Mouse (Mus musculus): ENCODE measurements around the gene Tbcb. TPM values are rescaled to one million over a fixed set of nuclear protein-coding genes. Genes with fewer than 3 reads are reported as not detected.
"Not testable (repeated sequence)": the region's sequence is repeated elsewhere in the genome, so short reads cannot be mapped to it uniquely, and the experiment has no call there.

The Tbcb gene
- total RNA-seq, 2 experiments from 2014 or later, result 84.3 to 85.1 TPM

GRCm38 (mm10) chr7:30224206-30224605, 7.9 kb downstream of the Tbcb start:
- no peak for DNase-seq (ENCODE audit: low spot score in 2 of 2)

GRCm38 (mm10) chr7:30222205-30222604, 9.9 kb downstream of the Tbcb start:
- no peak for DNase-seq (ENCODE audit: low spot score in 2 of 2)

- DNase-seq (ENCODE audit: low spot score in 2 of 2), result no peak
These were observed 10.6 kb downstream of the Tbcb start for GRCm38 (mm10) chr7:30221433-30221832.

- DNase-seq (ENCODE audit: low spot score in 2 of 2), result no peak
These were observed 12.1 kb downstream of the Tbcb start for GRCm38 (mm10) chr7:30220008-30220356.

DNA sequence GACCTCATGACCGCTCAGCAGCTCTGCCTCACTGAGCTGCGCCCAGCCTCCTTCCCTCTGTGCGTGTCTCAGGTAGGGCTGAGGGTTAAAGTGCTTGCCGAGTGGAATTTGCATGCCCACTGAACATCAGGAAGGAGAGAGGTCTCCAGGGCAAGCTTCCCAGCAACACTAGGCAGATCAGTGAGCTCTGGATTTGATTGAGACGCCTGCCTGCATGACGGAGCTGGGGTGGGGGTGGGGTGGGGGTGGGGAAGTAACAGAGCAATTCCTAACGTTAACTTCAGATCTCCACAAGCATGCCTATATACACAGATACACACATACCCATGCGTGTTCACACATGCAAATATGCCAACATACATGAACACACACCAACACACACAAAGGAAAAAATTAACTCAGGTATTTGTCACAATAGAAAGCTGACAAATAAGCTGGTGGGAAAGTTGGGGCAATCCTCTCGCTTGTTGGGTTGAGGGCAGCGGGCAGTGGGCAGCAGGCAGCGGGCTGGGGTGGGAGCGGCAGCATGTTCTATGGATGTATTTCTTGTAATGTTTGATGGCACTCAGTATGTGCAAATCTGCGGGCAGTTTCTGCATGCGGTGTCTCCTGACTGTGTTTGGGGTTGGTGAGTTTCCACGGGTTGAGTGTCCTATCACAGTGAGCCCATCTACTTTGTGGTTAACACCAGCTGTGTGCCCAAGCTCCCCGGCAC, 12.6 kb downstream of the Tbcb start:
- no peak for DNase-seq (ENCODE audit: low spot score in 2 of 2)

DNA sequence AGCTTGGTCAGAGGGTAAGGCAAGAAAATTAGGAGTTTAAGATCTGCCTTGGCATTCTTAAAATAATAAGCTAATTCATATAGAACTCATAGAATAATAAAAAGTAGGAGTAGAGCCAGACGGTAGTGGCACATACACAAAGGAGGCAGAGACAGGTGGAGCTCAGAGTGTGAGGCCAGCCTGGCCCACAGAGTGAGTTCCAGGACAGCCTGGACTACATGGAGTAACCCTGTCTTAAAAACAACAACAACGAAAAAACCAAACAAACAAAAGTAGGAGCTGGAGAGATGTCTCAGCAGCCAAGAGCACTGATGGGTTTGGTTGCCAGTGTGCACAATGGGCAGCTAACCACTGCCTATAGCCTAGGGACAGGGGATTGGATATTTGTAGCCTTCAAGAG, 14.8 kb downstream of the Tbcb start:
- DNase-seq (ENCODE audit: low spot score in 2 of 2), result no peak

- no peak for DNase-seq (ENCODE audit: low spot score in 2 of 2)
These were observed 15.3 kb downstream of the Tbcb start for GRCm38 (mm10) chr7:30216723-30217151.

DNA sequence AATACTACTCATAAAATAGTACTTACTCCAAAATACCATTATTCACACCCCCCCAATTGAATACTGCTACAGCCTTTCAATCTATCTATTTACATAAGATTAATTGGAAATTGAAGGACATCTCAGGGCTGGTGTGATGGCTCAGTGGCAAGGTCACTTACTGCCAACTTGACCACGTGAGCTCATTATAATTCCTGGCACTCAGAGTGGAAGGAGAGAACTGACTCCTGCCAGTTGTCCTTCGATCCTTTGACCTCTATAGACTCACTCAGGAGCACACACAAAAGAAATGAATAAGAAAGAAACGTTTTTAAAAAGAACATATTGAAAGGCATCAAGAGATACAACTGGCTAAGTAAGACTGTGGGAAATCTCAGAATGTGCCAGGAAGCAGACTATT, 16.2 kb downstream of the Tbcb start:
- no peak for DNase-seq (ENCODE audit: low spot score in 2 of 2)

- no peak for DNase-seq (ENCODE audit: low spot score in 2 of 2)
These were observed 18.2 kb downstream of the Tbcb start for GRCm38 (mm10) chr7:30213881-30214280.

DNA sequence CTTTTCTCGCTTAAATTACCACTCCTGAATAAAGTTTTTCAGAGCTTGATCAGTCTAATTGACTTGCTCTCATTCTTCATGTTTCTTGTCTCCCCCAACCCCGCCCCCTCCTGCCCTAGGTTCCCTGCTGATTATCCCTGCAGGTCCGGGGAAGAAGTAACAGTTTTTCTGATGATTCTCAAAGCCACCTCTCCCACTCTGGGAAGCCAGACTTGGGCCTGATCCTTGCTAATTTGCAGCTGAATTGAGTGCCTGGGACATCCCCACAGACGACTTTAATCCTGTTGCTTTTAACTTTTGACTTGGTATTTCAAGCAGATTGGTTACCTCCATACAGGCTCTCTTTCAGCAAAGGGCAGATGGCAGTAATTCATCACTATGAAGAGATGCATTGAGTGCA, 21.0 kb downstream of the Tbcb start:
- DNase-seq (ENCODE audit: low spot score in 2 of 2), result no peak

DNA sequence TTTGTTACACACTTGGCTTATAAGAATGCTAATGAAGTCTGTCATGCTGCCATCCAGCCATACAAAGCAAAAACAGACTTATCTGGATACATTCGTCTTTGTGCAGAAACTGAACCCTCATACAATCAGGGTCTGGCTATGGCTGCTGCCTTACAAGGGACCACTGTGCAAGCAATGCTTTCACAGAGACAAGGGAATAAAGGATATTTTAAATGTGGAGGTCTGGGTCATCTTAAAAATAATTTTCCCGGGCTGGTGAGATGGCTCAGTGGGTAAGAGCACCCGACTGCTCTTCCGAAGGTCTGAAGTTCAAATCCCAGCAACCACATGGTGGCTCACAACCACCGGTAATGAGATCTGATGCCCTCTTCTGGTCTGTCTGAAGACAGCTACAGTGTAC, 25.7 kb downstream of the Tbcb start:
- not testable (repeated sequence) for DNase-seq (ENCODE audit: low spot score in 2 of 2)

DNA sequence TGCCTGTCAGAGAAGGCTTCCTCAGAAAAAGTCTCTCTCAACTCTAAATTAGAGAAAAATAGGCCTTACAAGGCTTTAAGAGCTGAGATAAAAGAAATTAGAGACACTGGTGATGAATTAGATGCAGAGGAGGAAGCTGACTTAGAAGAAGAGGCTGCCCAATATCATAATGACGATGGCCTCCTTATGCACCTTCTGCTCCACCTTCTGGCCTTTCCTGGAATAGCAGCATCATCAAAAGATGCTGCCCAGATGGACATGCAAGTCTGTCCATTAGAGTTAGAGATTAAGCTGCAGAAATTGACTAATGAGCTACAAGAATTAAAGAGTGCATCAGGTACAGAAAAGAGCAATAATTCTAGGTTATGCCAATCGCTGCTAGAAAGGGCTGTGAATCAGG, 26.7 kb downstream of the Tbcb start:
- no peak for DNase-seq (ENCODE audit: low spot score in 2 of 2)

DNA sequence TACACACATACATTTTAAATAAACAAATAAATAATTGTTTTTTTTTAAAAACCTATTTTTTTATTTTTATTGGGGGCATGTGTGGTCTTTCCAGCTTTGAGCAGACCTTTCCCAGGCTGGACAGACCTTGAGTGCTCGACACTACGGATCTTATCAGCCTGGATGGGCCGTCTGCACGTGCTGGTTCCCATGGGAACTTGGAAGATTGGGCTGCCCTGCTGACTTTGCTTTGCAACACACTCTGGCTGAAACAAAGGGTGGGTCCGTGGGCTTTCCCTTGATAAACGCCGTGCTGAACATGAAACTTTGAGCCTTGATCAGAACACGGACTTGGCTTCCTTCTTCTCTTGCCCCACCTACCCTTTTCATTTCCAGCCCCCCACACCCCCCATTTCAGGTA, 27.7 kb downstream of the Tbcb start:
- DNase-seq (ENCODE audit: low spot score in 2 of 2), result no peak

DNA sequence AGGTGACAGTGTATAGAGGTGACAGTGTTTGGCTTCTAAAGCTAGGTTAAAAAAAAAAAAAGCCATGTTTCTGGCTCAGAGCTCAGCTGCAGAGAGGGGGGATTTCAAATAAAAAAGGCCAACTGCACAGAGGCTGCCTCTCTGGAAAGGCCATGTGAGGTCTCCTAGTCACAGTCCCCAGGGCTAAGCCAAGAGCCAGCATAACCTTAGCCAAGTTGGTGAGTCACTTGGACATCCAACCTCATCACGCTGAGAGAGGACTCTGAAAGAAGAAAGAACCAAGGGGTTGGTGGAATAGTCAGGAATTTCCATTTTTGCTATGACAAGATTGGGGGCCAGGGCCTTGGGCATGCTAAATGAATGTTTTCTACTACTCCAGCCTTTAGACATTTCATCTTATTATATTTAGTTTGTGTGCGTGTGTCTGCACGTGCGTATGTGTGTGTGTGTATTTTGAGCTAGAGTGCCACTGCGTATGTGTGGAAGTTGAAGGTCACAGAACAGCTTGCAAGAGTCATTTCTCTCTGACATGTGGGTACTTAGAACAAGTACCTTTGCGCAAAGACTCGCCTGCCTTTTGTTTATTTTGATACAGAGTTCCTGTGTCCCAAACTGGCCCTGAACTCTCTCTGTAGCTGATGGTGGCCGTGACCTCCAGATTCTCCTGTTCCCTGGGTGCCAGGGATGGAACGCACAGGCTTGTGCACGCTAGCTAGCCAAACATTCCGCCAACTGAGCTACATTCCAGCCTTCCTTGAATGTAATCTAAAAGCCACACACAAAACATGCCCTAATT, 29.0 kb downstream of the Tbcb start:
- no peak for DNase-seq (ENCODE audit: low spot score in 2 of 2)

DNA sequence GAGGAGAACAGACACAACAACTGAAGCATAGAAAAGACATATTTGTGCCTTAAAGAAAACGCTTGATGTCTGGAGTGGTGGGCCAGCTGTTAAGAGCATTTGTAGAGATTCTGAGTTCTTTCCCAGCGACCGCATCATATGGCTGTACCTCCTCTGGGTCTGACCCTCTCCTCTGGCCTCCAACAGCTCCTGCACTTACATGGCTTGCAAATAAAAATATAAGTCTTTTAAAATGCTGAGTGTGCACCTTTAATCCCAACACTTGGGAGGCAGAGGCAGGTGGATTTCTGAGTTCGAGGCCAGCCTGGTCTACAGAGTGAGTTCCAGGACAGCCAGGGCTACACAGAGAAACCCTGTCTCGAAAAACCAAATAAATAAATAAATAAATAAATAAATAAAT, 31.4 kb downstream of the Tbcb start:
- not testable (repeated sequence) for DNase-seq (ENCODE audit: low spot score in 2 of 2)

DNA sequence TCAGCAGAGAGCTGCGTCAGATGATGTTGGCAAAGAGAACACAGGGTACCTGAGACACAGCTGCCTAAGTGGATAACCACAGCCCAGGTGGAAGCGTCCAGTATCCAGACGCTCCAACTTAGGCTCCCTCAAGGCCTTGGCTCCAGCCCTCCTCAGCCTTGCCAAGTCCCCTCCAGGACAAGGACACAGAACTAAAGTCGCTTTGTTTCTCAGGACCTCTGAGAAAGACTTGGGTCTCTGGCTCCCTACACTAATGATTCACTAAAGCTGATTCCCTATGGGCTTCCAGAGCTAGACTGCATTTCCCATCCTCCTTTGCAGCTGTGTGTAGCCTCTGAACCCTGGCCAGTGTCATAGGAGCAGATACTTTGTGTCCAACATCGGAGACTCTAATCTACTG, 31.9 kb downstream of the Tbcb start:
- no peak for DNase-seq (ENCODE audit: low spot score in 2 of 2)

DNA sequence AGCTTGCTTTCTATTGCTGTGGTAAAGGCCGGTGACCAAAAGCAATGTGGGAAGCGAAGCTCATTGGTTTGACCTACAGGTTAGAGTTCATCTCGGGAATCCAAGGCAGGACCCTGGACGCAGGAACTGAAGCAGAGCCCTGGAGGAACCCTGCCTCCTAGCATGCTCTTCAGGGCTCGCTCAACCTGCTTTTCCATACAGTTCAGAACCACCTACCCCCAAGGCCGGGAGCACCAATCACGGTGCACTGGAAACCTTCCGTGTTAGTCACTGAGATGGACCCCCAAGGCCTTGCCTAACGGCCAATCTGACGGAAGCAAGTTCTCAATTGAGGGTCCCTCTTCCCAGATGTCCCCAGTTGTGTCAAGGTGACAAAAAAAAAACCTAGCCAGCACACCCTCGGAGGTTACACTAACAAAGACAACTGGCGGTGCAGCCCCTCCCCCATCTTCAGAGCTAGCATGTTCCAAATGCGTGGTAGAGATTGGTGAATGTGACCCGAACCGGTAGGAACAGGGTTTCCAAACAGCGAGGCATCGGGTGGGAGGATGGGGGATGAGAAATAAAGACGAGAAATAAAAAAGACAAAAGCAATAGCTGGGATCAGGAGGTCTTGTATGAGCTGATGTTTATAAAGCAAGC, 32.5 kb downstream of the Tbcb start:
- no peak for DNase-seq (ENCODE audit: low spot score in 2 of 2)

- no peak for DNase-seq (ENCODE audit: low spot score in 2 of 2)
These were observed 33.5 kb downstream of the Tbcb start, which contains the start of gene Capns1 for GRCm38 (mm10) chr7:30198481-30198971. TSS of gene Capns1 (minus strand) at chr7:30198811.

DNA sequence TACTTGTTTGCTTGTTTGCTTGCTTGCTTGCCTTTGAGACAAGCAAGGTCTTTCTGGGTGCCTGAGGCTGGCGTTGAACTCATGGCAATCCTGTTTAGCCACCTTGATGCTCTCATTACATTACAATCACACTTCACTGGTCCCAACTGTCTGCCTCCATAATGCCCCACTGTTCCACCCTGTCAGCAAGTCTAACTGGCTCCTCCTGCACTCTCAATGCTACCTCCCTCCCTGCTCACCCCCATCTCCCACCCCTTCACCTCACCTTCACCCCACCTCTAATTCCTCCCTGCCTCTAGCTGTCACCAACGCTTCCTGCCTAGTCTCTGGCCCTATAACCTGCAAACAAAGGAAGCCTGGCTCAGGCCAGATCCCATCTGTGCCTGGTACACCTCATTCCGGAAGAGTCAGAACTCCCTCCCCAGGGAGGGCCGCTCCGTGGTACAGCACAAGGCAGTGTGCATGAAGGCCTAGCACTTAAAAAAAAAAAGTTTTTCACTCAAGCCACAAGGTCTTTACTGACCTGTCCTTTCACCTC, 34.4 kb downstream of the Tbcb start:
- no peak for DNase-seq (ENCODE audit: low spot score in 2 of 2)

DNA sequence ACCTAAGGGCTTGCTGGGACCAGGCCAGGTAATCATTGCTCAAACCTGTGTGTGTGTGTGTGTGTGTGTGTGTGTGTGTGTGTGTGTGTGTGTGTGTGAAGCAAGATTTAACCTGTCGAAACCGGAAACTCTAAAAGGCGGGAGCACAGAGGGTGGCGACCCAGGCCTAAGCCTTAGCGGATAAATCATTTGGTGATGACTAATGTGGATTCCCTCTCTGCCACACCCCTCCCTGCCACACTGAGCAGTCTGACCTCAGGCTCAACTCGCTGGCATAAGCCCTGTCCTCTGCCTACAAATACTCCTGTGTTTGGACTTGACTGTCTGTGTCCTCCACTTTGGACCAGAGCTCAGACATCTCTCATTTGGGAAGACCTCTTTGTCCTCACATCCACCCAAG, 35.9 kb downstream of the Tbcb start:
- DNase-seq (ENCODE audit: low spot score in 2 of 2), result no peak

GRCm38 (mm10) chr7:30195461-30195860, 36.6 kb downstream of the Tbcb start:
- no peak for DNase-seq (ENCODE audit: low spot score in 2 of 2)

DNA sequence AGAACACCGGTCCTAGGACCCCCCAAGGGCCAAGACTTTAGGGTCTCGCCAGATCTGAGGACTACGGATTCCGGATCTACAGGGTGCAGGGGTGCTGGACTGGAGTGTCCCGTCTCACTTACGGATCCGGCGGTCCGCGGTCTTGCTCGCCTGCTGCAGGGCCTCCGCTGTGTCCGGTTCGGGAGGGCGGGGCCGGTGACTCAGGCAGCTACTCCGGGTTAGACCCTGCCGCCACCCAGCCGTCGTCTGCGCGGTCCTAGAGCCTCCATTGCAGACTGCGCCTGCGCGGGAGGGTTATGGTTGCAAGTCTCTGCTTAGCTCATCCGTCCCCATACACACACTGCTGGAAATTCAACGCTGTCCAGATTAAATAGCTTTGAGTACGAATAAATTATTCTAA, 37.2 kb downstream of the Tbcb start:
- peak; percentile 86 to 94 for DNase-seq (ENCODE audit: low spot score in 2 of 2)

All from adrenal gland, postnatal 4 days (tissue).